Mouse (Mus musculus) ovary, postnatal 14 days (tissue): ENCODE measurements around the gene Tspan1.

Experiments
- DNase-seq: peaks from one replicate; pipeline ENCODE4 v3.0.0; 2022; ENCODE audit warnings: low spot score

The Tspan1 gene

GRCm38 (mm10) chr4:116125803-116126386 is 41.5 kb downstream of the Tspan1 start:
- DNase-seq = no peak

- peak; percentile 62 for DNase-seq
Measured at GRCm38 (mm10) chr4:116123602-116124519, 43.5 kb downstream of the Tspan1 start, which contains the start of the genes Rad54l and Pomgnt1. Gene Rad54l (minus strand): TSS chr4:116123690. Gene Pomgnt1 (plus strand): TSS chr4:116123840.

- no peak for DNase-seq
Measured at GRCm38 (mm10) chr4:116122762-116123161, 44.6 kb downstream of the Tspan1 start.
